Mouse (Mus musculus) heart, postnatal 0 days (tissue): ENCODE measurements around the gene Ift20. TPM values are rescaled to one million over a fixed set of nuclear protein-coding genes. Genes with fewer than 3 reads are reported as not detected.

Experiments
- ATAC-seq: fragments of 200-750 bp; cut with Nextera tagmentation; 2 replicates; pipeline ENCODE4 v1.8.0; 2017; ENCODE audit warnings: low read depth, moderate number of reproducible peaks, moderate library complexity; ENCODE audit not compliant: insufficient read depth
- DNase-seq: peaks from one replicate; pipeline ENCODE4 v3.0.0-alpha.2; 2016; ENCODE audit warnings: low spot score
- H3K27ac ChIP-seq: fragments of 300-500 bp; sonication (generic); 2 replicates; pipeline ENCODE4 v1.5.1; 2014; ENCODE audit warnings: low read depth, mild to moderate bottlenecking
- H3K27me3 ChIP-seq: fragments of 300-500 bp; sonication (generic); 2 replicates; pipeline ENCODE4 v1.6.1; 2014; ENCODE audit warnings: low read length, mixed read lengths; ENCODE audit not compliant: control insufficient read depth, insufficient read depth
- H3K36me3 ChIP-seq: fragments of 300-500 bp; sonication (generic); replicated peaks from 2 replicates; pipeline ENCODE4 v1.6.1; 2014; ENCODE audit warnings: low read length, mixed read lengths; ENCODE audit not compliant: control insufficient read depth, insufficient read depth
- H3K4me1 ChIP-seq: fragments of 300-500 bp; sonication (generic); 2 replicates; pipeline ENCODE4 v1.6.1; 2014; ENCODE audit warnings: antibody characterized with exemption; ENCODE audit not compliant: control insufficient read depth, insufficient read depth
- H3K4me2 ChIP-seq: fragments of 300-500 bp; sonication (generic); 2 replicates; pipeline ENCODE4 v1.6.1; 2014; ENCODE audit warnings: low read depth, mild to moderate bottlenecking, low read length, moderate library complexity
- H3K4me3 ChIP-seq: fragments of 300-500 bp; sonication (generic); 2 replicates; pipeline ENCODE4 v1.5.1; 2014; ENCODE audit warnings: low read depth, low read length
- H3K9ac ChIP-seq: fragments of 300-500 bp; sonication (generic); replicated peaks from 2 replicates; pipeline ENCODE4 v1.6.1; 2014; ENCODE audit warnings: low read depth, low read length, mixed read lengths
- H3K9me3 ChIP-seq: fragments of 300-500 bp; sonication (generic); replicated peaks from 2 replicates; pipeline ENCODE4 v1.6.1; 2016; ENCODE audit warnings: low read length; ENCODE audit not compliant: control insufficient read depth
- CTCF ChIP-seq: IDR thresholded peaks from 2 replicates; pipeline ENCODE4 v1.5.1; 2016; ENCODE audit warnings: antibody characterized with exemption, control low read depth, low read depth
- EP300 ChIP-seq: IDR thresholded peaks from 2 replicates; pipeline ENCODE4 v1.6.1; 2016; ENCODE audit warnings: antibody characterized with exemption, low read depth
- WGBS: fragments of 180-500 bp; shearing (Covaris S2); extraction: QIAGEN DNeasy Blood & Tissue Kit; methylation state at CpG from one replicate; pipeline ENCODE4 v1.1.7; 2014; 5-methylcytosine and 5-hydroxymethylcytosine counted together
- polyA plus RNA-seq: library from polyadenylated mRNA; unstranded; fragments of >200 nt; fragmentation: Nextera tagmentation; extraction: Ambion mirVana; gene quantifications from 2 replicates; pipeline ENCODE4 v1.2.1, GENCODE M21; 2015
- total RNA-seq: library from RNA; depleted of rRNA; stranded (reverse); fragments of >200 nt; gene quantifications from 2 replicates; pipeline ENCODE4 v1.2.3, GENCODE M21; 2014; ENCODE audit warnings: low replicate concordance

Ift20 gene
- total and polyA plus RNA-seq, 2 experiments from 2014 or later, result 90.8 to 111 TPM

- Histone ChIP-seq H3K9me3 (no peaks in the 10 kb centered on the region), H3K27ac (peak overlapping the region; percentile 92), H3K4me1 (peaks cover 24% of the 10 kb centered on the region), H3K9ac (peak overlapping the region; percentile 61), H3K27me3 (no peaks in the 10 kb centered on the region), H3K36me3 (peaks cover 29% of the 10 kb centered on the region), H3K4me3 (peak overlapping the region; percentile 82), H3K4me2 (peak overlapping the region; percentile 83)
- DNase-seq (peak; percentile 87), ATAC-seq (peak; percentile 9; the same call in 1 of the 2 replicates)
- WGBS, result under 1% methylated on average over 23 of the region's 23 CpGs
- no peak for TF ChIP-seq EP300
- TF ChIP-seq CTCF, result no peak
These were observed 633 bp upstream of the Ift20 start for GRCm38 (mm10) chr11:78535376-78536079.

- peak overlapping the region; percentile 78 for H3K4me2 ChIP-seq
- 1% methylated on average over 14 of the region's 14 CpGs for whole genome bisulfite sequencing
- peak overlapping the region; percentile 82 for H3K4me3 ChIP-seq
- ATAC-seq, result no peak
- H3K27ac ChIP-seq, result peak overlapping the region; percentile 92
- peak overlapping the region; percentile 76 for H3K9ac ChIP-seq
- H3K9me3 ChIP-seq, result no peaks in the 10 kb centered on the region
- TF ChIP-seq CTCF, result no peak
- no peak for DNase-seq
- H3K36me3 ChIP-seq, result peaks cover 37% of the 10 kb centered on the region
- peaks cover 24% of the 10 kb centered on the region for H3K4me1 ChIP-seq
- H3K27me3 ChIP-seq, result no peaks in the 10 kb centered on the region
These were observed 526 bp downstream of the Ift20 start for GRCm38 (mm10) chr11:78536690-78537084.

- 79% methylated on average over 3 of the region's 3 CpGs for WGBS
- Histone ChIP-seq H3K27ac (no peak overlapping the region), H3K4me2 (no peak overlapping the region)
These were observed 4.2 kb downstream of the Ift20 start for GRCm38 (mm10) chr11:78540358-78540757.

GRCm38 (mm10) chr11:78544449-78545111, 8.4 kb downstream of the Ift20 start:
- H3K27me3 ChIP-seq, result no peaks in the 10 kb centered on the region
- no peak for DNase-seq
- H3K27ac ChIP-seq, result no peak overlapping the region
- no peak for ATAC-seq
- H3K36me3 ChIP-seq, result peaks cover 39% of the 10 kb centered on the region
- peaks cover 2% of the 10 kb centered on the region; the same call in 1 of the 2 replicates for H3K4me1 ChIP-seq
- H3K4me2 ChIP-seq, result no peak overlapping the region
- TF ChIP-seq CTCF (peak; percentile 26), EP300 (no peak)
- no peaks in the 10 kb centered on the region for H3K9me3 ChIP-seq
- H3K9ac ChIP-seq, result no peak overlapping the region
- 89% methylated on average over 7 of the region's 7 CpGs for WGBS
- no peak overlapping the region for H3K4me3 ChIP-seq

More at GRCm38 (mm10) chr11:78540358-78540757, 4.2 kb downstream of the Ift20 start:
- H3K9me3 ChIP-seq, result no peaks in the 10 kb centered on the region
- ATAC-seq (no peak), DNase-seq (no peak)
- H3K4me3 ChIP-seq, result no peak overlapping the region
- peaks cover 52% of the 10 kb centered on the region for H3K36me3 ChIP-seq
- TF ChIP-seq CTCF (no peak), EP300 (no peak)
- peaks cover 15% of the 10 kb centered on the region; the same call in 1 of the 2 replicates for H3K4me1 ChIP-seq
- H3K9ac ChIP-seq, result no peak overlapping the region
- H3K27me3 ChIP-seq, result no peaks in the 10 kb centered on the region

GRCm38 (mm10) chr11:78545181-78545580, 9.0 kb downstream of the Ift20 start:
- Histone ChIP-seq H3K4me2 (no peak overlapping the region), H3K9ac (no peak overlapping the region), H3K9me3 (no peaks in the 10 kb centered on the region), H3K4me1 (peaks cover 8% of the 10 kb centered on the region), H3K27ac (no peak overlapping the region), H3K27me3 (no peaks in the 10 kb centered on the region), H3K4me3 (no peak overlapping the region), H3K36me3 (peaks cover 33% of the 10 kb centered on the region)
- ATAC-seq, result no peak
- DNase-seq, result no peak
- WGBS, result 62% methylated on average over 8 of the region's 8 CpGs
- TF ChIP-seq EP300, result no peak
- no peak for TF ChIP-seq CTCF
